Mouse (Mus musculus): ENCODE data around the gene Slco4c1.

Gene Slco4c1

DNA sequence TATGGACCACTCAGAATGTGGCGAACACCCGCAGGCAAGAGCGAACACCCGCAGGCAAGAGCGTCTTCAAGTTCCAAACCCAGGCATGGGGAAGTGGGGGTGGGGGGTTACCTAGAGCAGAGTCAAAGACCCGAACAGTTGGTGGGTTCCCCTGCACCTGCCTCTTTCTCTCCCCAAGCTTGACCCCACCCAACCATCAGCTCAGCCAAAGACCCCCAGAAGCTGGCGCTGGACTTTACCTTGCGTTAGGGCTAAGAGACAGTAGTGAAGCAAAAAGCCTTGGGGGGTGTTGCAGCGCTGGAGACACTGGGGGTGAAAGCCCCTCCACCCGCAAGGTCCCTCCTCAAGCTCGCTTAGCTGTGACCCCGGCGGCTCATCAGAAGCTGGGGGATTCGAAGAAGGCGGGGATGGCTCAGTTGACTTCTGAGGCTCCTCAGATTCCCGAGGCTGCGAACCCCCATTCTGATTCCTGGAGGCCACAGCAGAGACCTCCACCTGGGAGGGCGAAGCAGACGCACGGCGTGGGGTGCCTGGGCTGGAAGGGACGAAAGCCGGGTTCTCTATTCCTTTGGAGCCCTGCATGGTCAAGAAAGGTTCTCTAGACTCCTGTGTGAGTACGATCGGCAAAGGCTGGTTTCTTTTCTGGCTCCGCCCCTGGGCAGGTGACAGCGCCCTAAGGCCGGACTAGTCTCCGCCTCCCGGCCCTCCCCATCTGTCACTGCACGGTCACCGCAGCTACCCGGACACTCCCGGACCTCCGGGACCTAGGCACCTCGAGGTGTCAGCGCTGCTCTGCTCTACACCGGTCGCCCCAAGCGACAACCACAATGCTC lies at the start of gene Slco4c1:
TSS of gene Slco4c1 (minus strand) at position 644 of the 833 bp plus-strand sequence.
- no peak for DNase-seq (ENCODE audit: low spot score)

DNA sequence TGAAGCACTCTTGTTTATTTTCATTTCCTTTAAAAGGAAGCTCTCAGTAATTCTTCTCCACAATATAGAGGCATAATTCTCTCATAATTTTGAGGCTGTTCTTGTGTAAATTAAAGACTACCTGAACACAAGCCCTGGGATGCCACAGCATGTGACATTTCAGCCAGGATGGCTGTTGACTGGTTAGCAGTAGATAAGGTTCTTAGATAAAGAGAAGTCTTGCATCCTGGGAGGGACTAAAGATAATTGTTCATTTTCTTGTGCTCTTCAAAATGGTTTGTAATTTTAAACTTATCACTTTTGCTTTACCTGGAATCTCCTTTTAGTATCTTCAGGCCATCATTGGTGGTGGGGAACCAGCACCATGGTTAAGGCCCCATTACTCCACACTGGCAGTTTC lies 45.4 kb upstream of the Slco4c1 start:
- no peak for DNase-seq (ENCODE audit: low spot score)

DNA sequence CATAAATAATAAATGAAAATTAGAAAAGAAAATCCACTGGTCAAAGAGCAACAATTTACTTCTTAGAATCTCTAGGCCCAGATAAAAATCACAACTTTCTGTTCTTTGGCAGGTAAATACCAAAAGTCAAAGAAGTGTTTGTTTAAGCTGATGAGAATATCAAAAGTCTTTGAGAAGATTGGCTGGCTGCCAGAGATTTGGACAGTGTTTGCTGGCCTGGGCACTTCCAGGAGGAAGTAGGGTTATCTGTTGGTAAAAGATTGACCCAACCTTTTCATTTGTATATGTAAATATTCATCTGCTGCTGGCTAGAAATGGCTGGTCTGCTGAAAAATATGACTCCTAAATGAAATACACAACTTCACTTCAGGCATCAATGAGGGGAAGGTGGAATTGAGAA lies 11.8 kb upstream of the Slco4c1 start:
- DNase-seq (ENCODE audit: low spot score): no peak

DNA sequence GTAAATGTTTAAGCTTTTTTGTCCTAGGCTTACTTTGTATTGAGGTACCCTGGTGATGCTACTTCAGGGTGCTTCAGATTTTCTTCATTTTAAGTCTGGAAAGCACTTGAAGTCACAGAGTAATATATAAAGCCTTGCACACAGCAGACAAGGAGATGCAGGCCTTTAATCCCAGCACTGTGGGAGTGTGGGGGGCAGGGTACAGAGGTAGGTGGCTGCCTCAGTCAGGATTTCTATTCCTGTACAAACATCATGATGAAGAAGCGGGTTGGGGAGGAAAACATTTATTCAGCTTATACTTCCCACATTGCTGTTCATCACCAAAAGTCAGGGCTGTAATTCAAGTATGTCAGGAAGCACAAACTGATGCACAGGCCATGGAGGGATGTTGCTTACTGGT lies 6.6 kb upstream of the Slco4c1 start:
- DNase-seq (ENCODE audit: low spot score): no peak

DNA sequence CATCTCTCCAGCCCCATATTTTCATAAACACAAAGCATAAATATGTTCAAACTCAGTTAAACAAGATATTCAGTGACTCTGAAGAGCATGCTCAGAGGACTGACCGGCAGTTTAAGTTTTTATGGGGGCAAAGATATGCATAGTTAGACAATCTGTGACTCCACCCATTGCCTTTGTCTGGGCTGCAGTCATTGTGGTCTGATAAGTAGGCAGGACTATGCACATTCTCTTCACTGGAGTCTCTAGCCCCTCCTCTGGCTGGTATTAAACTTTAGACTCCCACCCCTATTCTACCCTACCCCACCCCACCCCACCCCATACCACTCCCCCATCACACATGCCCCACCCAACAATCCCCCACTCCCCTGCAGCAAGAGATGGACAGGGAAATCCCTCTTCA lies 4.1 kb upstream of the Slco4c1 start:
- DNase-seq (ENCODE audit: low spot score): no peak

DNA sequence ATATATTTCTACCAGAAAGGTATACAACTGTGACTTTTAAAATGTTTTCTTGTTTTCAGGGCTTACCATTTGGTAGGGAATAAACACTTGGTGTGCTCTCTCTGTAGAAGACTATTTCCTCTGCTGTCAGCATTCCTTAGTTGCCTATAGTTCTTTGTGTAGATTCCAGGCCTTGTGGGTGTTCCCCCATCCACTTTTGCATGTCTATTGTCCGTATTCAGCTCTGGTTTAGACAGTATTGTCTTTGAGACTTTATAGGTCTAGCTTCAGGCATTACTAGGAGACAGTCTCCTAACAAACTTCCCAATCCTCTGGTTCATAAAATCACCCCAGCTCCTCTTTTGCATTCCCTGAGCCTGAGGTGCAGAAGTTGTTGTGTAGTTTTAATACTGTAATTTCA lies 2.7 kb upstream of the Slco4c1 start:
- no peak for DNase-seq (ENCODE audit: low spot score)

DNA sequence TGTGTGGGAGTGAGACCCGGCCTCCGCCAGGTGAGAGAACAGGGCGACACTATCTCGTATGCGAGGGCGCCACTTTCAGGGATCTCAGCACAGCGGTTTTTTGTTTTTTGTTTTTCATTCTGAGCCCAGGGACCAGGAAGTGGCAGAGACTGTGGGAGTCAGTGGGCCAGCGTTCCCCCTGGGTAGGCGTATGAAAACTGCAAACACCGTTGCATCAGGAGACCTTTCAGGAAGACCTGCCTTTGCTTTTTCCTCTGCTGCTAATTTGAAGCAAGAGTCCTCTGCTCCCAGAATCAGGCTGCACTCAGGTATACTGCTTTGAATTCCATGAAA lies 356 bp upstream of the Slco4c1 start:
- DNase-seq (ENCODE audit: low spot score): no peak

DNA sequence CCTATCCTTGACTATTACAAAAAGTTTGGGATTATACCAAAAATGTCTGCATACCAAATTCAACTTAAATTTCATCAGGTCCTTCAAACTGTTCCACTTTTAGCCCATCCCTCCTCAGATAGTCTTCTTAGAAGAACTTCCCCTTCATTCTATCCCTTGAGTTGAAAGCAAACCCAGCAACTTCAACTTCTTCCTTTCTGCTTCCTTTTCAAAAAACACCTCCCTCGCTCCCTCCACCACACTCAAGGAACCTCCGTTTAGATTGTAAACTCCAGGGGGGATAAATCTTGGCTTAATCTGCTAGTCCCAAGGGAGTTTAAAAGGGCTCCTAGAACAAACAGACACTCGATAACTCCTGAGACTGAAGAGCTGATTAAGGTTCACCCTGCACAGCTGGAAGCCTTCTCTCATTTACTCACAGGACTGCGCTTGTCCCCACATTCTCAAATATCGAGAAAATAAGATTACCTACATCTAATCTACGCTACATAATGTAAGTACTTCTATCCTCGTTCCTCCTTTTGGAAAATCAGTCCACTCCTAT lies 1.1 kb downstream of the Slco4c1 start:
- DNase-seq (ENCODE audit: low spot score): no peak

DNA sequence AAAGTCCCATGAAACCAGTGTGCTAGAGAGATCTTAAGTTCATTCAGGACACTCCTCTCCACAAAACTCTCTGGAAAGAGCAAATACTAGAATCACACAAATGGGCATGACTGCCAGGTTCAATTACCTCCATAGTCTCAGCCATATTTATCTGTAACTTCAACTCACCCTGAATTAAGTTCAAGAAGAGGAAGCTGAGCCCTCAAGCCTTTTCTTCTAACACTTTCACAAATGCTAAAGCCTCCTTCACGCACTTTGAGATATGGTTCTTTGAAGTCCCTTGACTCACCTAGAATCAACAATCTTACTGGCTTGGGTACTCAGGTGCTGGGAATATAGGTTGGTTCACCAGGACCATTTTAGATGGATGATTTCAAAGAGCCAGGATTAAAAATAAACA lies 3.2 kb downstream of the Slco4c1 start:
- no peak for DNase-seq (ENCODE audit: low spot score)

DNA sequence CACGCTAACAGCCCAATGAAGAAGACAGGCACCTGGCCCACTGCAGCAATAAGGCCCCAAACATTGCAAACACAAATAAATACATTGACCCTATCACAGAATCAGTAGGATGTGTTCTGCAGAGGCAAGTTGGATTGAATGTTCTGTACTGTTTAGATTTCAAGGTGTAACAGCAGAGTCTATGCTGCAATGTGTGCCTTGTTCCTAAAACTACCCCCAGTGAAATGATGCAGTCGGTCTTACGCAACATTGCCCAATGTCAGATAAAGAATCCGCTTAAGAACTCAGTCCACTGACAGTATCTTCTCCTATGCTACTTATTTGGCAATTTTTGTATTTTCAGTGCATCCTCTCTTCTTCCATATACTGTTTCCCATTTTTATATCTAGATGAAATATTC lies 6.0 kb downstream of the Slco4c1 start:
- no peak for DNase-seq (ENCODE audit: low spot score)

DNA sequence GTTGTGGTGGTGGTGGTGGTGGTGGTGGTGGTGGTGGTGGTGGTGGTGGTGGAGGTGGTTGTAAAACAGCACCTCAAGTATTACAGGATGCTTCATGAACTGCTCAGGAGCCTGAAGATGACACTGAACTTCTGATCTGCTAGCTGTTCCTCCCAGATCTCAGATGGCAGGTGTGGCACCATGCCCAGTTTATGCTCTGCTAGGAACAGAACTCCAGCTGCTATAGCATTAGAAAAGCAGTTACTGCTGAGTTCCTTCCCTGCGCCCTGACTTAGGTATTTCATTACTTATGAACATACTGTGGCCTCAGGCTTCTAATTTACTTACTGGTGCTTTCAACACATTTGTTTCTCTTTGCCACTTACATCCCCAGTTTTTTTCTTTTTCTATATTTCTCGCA lies 7.9 kb downstream of the Slco4c1 start:
- no peak for DNase-seq (ENCODE audit: low spot score)

DNA sequence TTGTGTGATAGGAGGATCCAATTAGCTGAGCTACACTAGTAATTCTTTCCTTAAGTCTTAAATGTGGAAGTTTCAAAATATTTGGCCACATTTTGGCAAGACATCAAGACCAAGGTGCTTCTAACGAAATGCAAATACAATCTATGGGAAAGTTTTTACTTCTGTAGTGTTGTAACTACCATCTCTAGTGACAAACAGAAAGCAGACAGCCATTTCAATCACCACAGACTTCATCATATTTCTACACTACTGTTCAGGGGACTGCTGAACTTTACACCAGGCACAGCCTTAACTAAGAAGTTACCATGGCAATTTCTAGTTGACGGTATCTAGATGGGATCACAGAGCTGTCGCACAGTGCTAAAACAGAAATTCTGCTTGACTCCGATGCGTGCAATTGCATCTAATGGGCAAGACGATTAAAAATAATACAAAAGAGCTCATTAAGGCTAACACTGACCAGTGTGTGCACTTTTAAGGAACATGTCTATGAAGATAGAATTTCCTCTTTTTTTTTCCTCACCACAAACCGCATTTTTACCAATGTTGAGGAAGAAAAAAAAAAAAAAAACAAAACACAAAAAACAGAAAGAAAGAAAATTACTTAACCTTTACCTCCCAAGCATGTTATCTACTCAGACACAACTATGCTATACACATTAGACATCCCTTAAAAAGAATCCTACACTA lies 11.8 kb downstream of the Slco4c1 start:
- no peak for DNase-seq (ENCODE audit: low spot score)

DNA sequence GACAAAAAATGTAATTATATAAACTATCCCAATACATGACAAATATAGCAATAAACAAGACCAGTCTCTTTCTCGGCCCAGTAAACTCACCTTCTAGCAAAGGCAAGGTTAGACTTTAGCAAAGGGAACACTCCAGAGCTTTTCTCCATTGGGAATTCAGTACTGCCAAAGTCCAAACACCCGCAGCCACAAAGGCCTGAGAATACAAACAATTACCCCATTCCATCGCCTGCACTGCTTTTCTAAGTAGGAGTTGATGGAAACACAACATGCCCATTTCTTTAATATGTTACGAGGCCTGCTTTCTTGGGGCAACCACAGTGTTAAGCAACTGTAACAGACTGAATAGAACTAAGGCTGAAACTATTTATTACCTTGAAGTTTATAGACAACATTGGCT lies 18.4 kb downstream of the Slco4c1 start:
- DNase-seq (ENCODE audit: low spot score): no peak

DNA sequence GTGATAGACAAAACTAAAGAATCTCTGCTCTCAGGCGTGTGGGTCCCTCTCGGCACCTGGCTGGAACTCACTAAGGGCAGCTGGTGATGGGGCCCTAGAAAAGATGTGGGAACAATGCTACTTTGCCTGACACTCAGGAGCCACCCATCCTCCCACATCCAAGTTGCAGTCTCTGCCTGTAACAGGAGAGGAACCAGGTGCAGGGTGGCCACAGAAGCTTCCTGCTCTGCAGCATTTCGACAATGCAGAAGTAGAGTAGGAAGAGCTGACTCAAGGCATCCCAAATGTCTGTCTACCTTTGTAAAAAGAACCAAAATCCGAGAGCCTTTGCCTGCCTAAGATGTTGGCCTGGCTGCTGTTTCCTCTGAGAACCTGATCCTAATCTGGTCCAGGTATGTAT lies 22.9 kb downstream of the Slco4c1 start:
- no peak for DNase-seq (ENCODE audit: low spot score)

DNA sequence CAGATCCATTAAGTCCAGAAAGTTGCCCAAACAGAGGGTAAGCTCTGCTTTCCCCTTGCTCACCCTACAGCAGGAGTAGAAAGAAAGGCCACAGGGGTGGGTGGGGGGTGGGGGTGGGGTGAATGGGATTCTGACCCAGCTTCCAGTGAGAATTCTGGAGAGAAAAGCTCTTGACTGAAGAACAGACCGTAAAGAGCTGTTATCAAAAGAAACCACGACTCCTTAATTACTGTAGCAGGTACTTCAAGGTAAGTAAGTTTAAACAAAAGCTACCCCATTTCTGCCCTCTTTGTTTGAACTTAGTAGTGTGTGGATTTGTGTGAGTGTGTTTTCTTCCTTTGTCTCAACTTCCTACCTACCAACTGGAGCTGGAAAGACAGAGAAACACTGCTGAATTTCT lies 23.4 kb downstream of the Slco4c1 start:
- DNase-seq (ENCODE audit: low spot score): no peak

DNA sequence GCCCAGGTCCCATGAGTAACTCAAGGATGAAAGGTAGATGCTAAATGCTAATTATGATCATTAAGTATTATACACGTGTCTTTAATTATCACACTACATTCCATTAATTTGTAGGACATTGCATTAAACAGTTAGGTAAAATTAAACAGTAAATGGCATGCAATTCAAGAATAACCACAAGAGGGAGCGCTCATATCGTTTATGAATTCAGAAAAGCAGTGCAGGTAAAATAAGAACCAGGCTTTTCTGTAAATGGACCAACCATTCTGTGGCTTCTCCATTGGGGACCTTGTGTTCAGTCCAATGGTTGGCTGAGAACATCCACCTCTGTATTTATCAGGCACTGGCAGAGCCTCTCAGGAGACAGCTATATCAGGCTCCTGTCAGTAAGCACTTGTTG lies 25.2 kb downstream of the Slco4c1 start:
- no peak for DNase-seq (ENCODE audit: low spot score)

DNA sequence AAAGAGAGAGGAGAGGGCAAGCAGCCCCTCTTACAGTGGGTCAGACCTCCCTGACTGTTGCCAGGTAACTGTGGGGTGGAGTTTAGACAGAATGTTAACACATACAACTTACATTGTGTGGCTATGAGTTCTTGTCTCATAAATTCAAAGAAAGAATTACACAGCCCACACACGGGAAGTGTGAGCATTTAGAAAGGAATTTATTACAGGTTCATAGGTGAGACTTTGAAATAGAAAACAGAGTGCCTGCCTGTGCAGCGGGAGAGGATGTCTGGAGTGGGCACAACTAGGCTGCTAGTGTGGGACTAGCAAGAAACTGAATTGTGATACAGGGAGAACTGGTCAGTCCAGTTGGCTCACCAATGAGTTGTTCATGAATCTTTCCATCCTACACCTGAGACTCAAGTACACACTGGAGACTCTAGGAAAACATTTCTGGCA lies 66.7 kb downstream of the Slco4c1 start:
- DNase-seq (ENCODE audit: low spot score): no peak

DNA sequence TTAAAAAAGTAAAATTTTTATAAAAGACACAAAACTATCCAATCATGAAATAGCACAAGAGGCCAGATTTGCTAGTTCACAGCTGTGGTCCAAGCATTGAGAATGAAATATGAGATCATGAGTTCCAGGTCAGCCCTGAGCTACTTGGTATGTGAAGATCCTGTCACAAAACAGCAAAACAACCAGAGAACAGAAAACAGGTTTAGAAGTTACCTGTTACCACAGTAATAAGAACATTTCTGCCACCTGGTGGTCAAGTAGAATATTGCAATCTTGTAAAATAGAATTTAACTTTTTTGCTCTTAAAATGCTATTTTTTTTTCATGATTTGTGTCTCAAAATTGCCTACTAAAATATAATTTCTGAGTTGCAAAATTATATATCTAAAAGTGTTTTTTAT lies 70.4 kb downstream of the Slco4c1 start:
- no peak for DNase-seq (ENCODE audit: low spot score)

DNA sequence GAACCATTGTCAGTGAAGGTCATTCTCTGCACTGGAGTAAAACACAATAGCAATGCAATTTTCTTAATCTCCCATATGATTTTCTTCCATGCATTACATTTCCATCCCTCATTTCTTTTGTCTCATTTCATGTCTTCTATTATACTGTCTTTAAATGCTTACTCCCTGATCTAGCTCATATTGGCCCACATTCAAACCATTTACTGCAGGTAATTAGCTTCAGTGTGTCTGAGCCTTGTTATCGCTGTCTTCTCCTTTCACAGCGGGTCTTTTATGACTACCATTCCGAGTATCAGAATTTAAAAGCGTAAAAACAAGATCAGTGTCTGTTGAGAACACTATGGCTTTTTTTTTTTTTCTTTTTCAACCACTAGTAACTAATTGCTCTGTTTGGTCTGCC lies 77.3 kb downstream of the Slco4c1 start:
- DNase-seq (ENCODE audit: low spot score): no peak

DNA sequence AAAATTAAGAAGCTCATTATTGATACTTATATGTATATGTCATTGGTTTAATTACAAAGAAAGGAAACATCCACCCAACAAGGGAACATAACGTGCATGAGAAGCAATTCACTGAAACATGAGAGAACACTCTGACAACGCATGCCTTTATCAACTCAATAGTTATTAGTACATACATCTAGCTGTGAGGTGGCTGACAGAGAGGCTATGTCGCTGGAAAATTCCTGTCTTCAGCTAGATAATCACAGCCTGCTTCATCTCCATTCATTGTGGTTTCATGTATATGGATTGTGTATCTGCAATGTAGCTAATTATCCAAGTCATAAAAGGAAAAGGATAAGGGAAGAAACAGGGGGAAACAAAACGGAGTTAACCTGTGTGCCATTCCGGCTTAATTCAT lies 77.7 kb downstream of the Slco4c1 start:
- no peak for DNase-seq (ENCODE audit: low spot score)

DNA sequence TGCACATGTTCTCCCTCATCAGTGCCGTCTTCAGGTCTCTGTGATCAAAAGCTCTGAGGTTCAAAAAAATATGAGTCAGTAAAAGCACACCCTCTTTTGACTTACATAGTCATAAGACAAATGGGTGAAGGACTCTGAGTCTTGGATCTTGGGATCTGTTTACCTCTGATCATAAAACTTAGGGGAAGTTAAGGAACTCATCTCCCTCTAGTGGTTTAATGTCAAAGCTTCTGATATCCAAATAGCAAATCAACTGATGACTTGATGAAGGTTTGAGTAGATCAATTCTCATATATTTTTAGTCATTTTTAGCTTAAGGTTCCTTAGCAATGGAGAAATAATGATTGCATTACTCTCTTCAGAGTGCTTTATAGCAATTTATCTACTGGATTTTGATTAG lies 82.7 kb downstream of the Slco4c1 start:
- no peak for DNase-seq (ENCODE audit: low spot score)

DNA sequence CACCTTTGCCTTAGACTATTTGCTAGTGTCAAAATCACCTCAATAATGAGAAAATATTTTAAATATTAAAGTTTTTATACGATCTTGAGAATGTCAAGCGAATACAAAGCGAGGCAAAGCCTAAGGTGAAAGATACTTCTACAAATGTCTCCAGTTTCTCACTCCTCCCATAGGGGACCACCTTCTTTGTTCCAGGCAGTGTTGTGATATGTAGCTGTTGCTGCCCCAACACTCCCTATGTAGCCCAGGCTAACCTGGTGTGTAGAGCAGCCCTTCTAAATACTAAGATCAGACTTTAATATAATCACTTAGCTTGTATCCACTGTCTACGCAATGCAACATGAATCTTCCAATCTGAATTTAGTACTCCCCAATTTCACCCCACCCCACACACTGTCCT lies 97.8 kb downstream of the Slco4c1 start:
- DNase-seq (ENCODE audit: low spot score): no peak

DNA sequence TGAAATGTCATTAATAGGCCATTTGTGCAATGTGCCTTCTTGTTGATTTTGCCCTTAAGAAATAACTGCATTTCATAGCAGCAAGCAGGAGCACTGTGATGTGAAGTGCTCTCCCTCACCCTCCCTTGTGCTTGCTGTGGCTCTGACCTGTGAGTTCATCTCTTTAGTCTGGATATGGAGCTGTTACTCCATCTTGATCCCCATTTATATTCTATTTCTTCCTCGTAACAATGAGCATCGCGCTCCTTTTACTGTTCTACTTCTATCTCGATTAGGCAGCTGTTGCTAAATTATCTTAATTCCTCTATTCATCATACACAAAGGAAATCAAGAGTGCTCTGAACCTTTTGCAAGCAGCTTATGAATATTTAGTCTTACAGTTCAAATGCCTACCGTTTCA lies 98.3 kb downstream of the Slco4c1 start:
- DNase-seq (ENCODE audit: low spot score): no peak

DNA sequence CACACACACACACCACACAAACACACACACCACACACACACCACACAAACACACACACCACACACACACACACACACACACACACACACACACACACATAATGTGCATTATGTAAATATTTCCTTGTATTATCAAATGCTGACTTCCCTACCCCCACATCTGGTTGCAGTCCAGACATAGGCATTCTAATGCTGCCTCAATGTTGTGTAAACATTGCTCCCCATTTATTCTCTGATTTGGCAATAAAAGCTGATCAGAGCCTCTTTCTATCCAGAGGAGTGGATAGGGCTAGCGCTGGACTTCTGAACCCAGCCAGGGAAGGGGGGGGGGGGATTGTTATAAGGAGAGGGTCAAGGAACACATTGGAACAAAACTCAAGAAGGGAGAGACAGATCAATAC lies 101.7 kb downstream of the Slco4c1 start:
- no peak for DNase-seq (ENCODE audit: low spot score)

Measured in spleen, adult 12 weeks (tissue).